Mouse (Mus musculus): ENCODE data around the gene Vtcn1.

DNA sequence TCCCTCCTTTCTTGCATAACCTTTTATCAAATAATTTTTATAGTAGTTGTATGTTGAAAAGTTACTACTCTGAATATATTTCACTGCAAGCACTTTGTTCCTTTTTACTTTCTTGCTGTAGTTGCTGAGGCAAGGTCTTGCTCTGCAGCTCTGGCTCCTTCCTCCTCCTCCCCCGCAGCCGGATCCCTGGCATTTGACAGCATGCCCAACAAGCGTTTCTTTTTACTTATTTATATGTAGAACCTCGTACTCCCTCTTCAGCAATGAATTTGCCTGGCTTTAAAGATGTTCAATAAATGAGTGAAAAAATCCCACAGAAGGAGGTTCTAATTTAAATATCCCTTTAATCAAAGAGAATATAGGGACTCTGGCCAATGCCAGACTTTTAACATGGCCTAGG lies 28.7 kb upstream of the Vtcn1 start:
- TF ChIP-seq EP300 (IDR thresholded peaks at IDR 0.05; ENCODE audit: low read depth) (no peak), CTCF (IDR thresholded peaks at IDR 0.05; ENCODE audit: low read depth) (no peak)
